Mouse (Mus musculus): ENCODE data around the gene Rab5if.
"Not testable (repeated sequence)": the region's sequence is repeated elsewhere in the genome, so short reads cannot be mapped to it uniquely, and the experiment has no call there.

Rab5if gene

DNA sequence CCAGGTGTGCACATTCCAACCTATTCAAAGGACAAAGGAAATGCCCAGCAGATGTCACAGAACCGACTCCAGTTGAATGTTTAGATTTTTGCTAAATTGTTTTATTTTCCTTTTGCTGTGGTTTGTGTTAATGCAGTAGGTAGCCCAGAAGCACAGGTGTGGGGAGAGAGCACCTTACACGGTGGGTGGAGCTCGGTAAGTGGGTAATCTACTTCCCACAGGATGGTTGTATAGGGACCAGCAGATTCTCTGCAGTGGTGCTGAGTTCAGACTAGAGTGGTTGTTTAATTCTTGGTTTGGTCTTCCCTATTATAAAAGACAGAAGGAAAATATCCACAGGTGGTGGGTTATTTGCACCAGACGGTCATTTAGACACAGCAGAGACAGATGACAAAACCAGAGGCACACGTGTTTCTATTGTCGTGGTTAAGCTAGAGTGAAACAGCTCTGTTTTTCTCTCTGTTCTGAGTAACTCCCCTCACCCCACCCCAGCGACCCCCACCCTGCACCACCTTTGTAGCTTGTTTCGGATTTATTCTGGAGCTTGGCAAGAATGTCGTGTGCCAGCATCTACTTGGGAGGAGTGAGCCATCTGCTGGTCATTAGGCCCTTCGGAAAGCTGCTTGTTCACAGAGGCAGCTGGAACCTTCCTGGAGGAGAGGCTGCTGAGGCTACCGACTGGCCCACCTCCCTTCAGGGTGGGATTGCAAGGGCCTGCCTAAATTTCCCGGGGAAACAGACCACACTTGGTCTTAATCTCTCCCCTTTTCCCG is 8.7 kb upstream of the Rab5if start:
- not testable (repeated sequence) for DNase-seq (ENCODE audit: low spot score in 2 of 2)

DNA sequence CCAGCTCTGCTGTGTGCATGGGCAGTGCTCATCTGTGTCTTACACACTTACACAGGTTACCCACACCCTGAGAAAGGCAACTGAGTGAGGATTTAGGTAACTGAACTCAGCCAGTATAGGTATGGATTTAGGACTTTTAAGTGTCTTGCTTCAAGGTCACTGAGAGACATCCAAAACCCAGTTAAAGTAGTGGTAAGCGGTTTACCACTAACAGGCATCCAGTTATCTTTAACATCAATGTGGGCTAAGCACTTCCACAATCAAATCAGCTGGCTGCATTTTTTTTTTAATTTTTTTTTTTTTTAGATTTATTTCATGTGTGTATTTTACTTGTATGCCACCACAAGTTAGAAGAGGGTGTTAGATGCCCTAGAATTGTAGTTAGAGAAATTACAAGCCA is 6.6 kb upstream of the Rab5if start:
- DNase-seq (ENCODE audit: low spot score in 2 of 2), result no peak

DNA sequence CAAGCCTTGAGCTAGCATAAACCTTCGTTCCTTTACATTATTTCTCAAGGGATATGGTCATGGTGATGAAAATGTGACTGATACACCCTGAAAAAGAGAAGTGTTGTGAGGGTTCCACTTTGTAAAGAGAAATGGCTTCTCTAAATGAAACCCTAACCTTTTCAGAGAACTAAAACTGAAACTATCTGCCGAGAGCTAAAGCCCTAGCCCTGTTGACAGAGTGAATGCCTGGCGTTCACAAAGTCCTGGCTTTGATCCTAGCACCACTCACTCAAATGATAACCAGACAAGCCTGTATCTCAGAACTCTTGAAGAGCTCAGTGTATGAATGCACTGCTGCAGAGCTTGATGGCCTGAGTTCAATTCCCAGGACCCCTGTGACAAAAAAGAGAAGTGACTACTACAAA is 5.5 kb upstream of the Rab5if start:
- DNase-seq (ENCODE audit: low spot score in 2 of 2), result peak; percentile 11 to 31

DNA sequence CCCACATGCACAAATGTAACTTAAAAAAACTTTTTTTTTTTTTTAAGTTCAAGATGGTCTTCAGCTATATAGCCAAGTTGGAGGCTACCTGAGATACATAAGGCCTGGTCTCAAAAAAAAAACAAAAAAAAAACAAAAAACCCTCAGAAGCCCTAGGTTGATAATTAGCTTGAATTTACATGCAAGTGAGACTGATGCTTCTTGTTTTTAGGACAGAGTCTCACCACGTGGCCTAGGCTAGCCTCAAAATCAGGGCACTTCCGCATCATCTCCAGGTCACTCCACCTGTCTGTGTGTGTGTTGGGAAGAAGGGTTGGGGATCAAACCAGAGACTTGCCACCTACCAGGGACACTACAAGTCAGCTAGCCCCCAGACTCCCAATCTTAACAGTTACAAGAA is 5.1 kb upstream of the Rab5if start, which contains the start of gene 4930518I15Rik:
TSS of gene 4930518I15Rik (minus strand) at position 112 of the 400 bp plus-strand sequence.
- DNase-seq (ENCODE audit: low spot score in 2 of 2), result no peak

DNA sequence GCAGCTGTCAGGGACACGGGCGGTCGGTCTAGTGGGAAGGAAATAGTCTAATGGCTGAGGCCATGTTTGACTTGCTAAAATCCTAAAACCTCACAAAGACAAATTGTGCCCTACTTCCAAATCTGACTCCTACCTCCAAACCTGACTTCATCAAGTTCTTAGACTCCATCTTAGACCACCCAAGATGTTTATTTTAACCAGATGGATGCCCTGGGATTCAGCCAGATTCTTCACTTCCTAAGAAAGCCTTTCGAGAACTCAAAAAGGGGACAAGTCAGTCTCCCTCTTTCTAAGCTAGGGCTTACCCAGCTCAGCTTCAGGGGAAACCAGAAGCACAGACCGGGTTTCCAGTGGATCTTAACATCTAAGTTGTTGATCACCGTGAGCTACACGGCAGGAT is 4.3 kb upstream of the Rab5if start:
- no peak for DNase-seq (ENCODE audit: low spot score in 2 of 2)

DNA sequence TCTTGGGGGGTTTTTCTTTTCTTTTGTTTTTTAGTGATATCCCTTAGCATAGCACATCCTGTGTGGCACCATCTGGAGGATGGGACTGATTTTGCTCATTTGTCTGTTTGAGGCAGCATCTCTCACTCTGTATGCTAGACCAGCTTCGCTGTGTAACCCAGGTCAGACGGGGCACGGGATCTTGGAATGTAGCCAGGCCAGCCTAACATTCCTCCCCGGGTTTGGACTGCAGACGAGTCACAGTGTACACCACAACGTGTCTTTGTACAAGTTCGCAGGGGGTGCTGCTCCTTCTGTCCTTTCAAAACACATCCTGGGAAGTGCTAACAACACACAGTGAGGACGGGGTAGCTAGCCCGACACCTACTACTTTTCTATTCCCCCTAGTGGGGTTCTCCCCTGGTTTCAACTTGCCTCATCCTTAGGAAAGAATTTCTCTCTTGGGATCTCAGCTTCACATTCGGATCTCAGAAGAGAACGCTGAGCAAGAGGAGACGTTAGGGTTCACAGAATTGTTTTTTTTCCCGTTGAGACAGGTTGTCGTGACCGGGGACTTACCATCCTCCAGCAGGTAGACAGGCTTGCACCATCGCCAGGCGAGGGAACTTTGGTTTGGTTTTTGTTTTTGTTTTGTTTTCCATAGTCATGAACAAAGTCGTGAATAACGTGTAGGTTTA is 749 bp upstream of the Rab5if start:
- peak in 1 of 2 experiments; percentile 23 for DNase-seq (ENCODE audit: low spot score in 2 of 2)

DNA sequence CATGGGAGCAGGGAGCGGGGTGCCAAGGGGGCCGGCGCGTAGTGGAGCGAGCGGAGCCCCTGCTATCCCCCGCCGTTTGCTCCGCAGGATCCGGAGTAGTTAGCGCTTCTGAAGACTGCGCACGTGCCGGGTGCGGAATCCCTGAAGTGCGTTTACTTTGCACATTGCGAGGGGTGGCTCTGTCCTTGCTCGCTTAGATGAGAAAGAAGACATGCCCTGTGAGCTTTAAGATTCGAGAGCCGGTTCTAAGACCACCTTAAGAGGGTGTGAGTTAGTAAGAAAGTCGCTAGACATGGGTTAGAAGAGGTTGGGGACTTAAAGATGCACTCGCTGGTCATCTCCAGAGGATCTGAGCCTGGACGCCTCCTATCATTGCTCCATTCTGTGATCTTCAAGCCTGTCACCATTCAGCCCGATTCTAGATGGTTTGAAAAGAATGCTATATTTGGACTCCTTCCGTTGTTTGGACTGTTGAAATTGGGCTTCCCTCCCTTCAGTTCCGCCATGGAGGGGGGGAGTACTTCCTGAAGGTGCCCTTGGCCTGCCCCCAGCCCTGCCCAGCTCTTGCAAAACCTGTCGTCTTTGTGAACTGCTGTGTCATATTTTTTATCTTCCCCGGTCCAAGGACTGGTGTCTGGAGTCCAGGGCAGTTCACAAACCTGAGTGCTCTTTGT is 696 bp downstream of the Rab5if start:
- DNase-seq (ENCODE audit: low spot score in 2 of 2), result peak; percentile 54 to 75

DNA sequence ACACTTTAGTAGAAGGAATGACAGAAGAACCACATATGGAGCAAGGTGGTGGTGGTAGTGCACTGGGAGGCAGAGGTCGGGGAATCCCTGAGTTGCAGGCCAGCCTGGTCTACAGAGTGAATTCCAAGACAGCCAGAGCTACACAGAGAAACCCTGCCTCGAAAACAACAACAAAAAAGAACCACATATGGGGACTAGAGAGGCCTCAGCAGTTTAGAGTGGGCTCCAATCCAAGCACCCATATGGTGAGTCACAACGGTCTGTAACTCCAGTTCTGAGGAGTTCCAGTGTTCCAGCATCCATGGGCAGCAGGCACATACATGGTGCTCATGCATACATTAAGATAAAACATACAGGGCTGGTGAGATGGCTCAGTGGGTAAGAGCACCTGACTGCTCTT is 1.6 kb downstream of the Rab5if start:
- DNase-seq (ENCODE audit: low spot score in 2 of 2), result no peak

DNA sequence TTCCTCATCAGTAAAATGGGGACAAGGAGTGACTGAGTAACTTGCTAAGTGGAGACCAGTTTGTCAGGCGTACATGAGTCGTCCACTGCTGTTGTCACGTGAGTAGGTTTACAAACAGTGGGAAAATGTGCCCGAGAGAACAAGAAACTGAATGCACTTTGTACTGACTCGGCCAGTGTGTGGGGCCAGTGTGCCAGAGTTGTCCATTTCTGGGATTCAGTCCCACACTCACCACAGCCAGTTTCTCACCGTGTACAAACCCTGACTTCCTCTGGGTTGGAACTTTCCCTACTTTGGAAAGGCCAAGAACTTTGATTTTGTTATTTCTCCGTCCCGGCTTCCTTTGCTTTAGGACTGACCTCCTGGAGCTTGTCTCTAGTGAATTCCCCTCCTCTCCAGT is 6.1 kb downstream of the Rab5if start:
- no peak for DNase-seq (ENCODE audit: low spot score in 2 of 2)

DNA sequence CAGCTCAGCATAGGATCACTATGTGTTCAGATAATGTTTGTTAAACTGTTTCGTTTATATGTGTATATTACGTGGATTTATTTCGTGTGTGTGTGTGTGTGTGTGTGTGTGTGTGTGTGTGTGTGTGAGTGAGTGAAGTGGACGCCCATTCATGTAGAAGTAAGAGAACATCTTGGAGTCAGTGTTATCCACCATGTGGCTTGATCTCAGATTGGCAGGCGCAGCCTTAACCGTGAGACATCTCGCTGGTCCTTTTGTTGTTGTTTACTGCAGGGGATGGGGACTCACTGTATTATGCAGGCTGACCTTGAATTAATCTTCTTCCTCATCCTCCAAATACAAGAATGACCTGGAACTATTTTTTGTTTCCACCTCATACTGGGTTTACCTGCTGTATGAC is 6.6 kb downstream of the Rab5if start:
- no peak for DNase-seq (ENCODE audit: low spot score in 2 of 2)

DNA sequence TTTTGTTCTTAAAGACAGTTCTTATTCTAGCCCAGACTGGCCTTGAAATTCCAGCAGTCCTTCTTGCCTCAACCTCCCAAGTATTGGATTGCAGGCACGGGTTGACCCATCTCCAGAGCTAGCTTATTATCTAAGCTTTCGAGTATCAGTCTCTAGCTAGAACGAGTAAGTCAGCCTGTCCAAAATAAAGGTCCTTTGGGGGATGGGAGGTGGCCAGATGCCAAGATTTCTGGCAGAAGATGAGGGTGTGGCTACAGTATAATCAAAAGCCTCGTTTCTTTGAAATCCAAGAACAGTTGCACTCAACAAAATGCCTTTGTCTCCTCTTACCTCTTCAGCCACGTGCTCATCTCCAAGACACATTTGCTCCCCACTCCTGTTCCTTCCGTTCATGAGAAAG is 7.6 kb downstream of the Rab5if start:
- no peak for DNase-seq (ENCODE audit: low spot score in 2 of 2)

DNA sequence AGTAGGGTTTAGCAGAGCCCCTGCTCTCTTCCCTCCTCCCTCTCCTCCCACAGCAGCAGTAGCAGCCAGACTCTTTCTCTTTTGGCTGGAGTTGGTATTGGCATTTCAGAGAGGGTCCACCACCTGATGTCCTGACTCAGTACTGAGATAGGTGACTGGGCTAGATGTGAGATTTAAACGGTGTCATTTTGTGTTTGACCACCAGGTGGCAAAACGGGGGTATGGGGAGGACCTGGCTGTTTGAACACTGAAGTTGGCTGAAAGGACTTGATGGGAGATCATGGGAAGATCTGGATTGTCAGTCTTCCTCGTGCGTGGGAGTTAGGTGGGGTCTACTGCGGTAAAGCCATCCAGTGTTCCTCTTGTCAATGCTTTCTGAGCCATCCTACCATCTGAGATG is 10.7 kb downstream of the Rab5if start:
- peak; percentile 18 to 47 for DNase-seq (ENCODE audit: low spot score in 2 of 2)

DNA sequence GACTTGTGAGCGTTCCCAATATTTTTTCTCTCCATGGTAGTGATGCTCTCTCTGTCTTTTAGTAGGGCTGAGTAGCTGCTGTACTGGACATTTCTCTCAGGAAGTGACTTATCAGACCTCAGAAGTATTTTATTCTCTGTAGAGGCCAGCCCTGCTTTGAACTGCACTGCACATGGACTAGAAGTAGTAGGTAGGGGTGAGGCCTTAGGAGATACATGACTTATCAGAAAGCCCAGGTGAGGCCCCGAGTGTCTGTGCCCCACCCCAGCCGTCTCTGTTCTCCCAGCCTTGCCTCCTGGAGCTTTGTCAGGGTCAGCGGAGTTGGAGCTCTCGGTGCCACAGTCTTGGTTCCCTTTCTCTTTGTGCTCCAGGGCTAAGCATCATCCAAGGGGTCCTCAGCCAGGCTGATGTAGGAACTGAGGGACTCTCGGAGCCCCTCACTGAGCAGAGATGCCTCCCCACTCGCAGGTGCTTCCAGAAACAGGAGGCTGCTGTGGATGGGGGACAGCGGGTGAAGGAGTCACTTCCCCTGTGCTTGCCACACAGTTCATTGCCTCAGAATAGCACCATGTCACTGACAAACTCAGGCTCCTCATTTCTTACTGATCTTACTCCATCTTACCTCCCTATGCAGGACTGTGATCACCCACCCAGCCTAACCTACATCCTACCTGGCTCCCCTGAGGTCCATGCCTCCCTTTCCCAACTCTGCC is 11.3 kb downstream of the Rab5if start:
- DNase-seq (ENCODE audit: low spot score in 2 of 2), result no peak

DNA sequence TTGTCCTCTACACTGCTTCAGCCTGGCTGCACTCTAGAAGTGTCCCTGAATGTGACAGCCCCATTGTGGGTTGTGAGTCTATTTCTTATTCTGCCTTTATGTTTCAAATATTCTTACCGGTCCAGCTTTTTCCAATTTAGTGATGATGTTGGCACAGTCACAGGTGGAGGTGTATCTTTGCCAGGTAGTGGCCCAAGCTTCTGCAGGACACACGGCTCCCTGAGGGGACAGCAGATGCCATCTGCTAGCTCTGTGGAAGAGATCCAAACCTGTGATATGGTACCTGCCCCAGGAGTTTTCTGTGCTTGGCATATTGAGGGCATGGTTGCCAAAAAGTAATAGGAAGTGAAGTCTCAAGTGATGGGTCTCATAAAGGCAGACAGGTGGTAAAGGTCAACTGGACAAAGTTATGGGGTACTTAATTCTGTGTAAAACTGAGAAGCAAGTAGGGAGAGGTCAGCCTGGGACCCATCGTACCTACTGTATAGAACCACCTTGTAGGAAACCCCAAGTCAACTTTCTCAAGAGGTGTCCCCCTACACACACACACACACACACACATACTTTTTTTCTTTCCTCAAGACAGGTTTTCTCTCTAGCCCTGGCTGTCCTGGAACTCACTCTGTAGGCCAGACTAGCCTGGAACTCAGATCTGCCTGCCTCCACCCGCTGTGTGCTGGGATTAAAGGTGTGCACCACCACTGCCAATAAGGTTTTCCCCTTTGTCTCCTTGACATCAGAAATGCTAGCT is 12.0 kb downstream of the Rab5if start:
- DNase-seq (ENCODE audit: low spot score in 2 of 2), result no peak

DNA sequence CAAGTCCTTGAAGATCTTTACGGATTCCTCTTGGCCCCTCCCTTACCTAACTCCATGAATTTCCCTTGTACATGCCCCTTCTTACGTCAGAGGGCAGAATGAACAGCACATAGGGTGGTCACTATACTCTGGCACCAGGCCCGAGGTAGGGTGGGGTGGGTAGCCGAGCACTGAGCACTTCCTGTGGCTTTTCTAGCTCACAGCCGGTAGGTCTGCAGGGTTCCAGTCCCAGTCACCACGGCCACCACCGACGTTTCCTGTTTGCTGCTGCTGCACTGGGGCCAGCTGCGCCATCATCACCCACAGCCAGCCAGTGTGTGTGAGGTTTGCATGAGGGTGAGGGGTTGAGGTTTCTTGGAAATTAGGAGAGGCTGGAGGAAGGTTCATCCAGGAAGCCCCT is 14.8 kb downstream of the Rab5if start:
- DNase-seq (ENCODE audit: low spot score in 2 of 2), result peak; percentile 63 to 69

DNA sequence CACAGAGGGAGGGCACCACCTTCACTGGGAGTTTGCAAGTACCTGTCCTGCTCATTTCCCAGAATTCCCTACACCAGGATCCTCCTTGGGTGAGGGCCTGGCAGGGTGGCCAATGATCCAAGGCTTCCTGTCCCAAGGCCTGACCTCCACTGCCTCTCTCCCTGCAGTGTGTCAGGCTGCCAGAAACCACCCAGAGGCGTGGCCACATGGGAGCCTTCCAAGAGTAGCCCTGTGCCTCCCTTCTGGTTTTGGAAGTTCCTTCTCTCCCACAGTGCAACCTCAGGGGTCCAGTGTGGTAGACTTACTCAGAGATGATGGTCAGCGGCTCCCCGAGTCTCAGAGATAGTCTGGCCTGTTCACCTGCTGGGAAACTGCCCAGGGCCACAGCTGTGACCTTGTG is 16.6 kb downstream of the Rab5if start:
- no peak for DNase-seq (ENCODE audit: low spot score in 2 of 2)

DNA sequence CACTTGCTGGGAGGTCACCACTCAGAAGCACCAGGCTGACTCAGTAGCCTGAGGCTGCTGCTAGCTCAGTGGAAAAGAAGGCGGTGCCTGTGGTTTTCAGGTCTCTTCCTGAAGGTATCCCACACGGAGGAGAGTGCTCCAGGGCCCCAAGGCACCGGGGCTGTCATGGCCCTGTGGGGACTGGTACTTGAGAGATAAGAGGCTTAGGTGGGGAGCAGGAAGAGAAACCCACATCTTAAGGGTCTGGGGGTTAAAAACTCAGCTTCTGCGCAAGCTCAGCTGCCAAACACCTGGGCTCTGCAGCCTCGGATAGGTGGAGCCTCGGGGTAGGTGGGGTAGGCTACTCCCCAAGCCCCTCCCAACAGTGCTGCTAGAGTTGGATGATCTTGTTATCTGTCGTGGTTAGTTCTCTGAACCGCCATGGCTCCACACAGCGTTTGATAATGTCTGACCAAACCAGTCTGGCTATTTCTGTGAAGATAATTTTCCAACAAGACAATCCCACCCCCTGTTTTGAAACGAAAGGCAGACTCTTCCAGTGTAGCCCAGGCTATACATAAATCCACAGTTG is 19.6 kb downstream of the Rab5if start:
- peak; percentile 52 to 59 for DNase-seq (ENCODE audit: low spot score in 2 of 2)

DNA sequence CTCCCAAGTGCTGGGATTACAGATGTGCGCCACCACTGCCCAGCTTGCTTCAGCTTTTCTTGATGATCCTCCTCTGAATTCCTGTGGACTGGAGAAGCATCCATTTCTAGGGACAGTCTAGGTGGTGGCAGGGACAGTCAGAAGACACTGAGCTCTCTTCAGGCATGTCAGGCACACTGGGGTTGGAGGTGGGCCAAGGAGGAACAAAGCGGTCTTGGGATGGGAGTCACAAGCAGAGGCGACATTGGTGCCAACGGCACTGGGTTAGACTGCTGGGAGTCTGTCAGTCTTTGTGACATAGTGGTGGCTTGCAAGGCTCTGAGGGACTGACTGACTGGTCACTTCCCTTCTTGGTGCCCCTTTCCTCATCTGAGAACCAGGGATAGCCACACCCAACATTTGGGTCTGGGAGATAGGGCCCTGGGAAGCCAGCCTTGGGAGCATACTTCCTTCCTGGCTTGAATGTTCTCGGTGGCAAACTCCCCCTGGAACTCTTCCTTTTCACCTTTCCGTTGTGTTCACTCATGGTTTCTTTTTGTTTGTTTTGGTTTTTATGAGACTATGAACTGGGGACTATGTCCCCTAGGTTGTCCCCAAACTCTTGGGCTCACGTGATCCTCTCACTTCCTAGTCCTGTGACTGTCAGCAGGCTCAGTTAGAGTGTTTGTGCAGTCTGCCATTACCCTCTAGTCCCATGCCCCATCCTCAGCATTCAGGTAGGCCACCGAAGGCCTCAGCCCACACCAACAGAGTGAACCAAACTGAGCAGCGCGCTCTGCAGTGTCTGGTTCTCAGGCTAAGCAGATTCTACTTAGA is 21.7 kb downstream of the Rab5if start:
- DNase-seq (ENCODE audit: low spot score in 2 of 2), result no peak

DNA sequence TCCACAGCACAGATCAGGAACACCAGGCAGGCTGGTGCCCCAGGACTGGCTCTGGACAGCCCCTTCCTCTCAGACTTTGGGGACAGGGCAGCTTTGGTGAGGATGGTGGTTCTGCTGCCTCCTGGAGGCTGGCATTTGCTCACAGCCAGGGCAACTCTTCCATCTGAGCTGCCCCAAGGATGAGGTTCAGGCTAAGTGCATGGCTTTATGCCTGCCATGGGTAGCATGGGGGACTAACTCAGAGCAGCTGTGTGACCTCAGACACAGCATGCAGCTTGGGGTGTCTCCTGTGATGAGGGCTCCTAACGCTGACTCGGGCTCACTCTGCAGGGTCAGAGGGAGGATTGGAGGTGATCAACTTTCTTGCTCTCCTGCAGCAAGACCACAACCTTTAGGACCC is 22.7 kb downstream of the Rab5if start:
- not testable (repeated sequence) for DNase-seq (ENCODE audit: low spot score in 2 of 2)

DNA sequence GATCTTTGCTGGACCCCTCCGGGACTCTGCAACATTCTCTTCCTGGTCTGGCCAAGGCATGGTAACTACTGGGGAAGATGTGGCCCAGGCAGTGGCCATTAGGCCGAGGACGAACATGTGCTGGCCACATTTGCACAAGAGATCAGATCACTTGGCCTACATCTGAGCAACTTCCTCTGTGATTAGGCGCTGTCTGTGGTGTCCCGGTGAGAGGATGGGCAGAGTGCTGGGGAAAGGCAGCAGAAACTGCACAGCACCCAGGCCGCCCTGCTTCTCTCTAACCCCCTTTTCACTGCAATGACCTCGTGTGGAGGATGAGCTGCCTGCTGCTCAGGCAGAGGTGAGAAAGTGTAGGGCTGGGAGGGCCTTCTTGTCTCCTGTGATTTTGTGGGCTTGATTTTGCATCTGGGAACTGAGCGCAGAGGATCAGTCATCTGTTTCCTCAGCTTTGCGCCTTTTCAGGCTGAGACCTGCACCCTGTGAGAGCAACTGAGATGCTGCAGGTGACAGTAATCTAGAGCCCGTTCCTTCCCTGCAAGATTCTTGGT is 23.2 kb downstream of the Rab5if start:
- DNase-seq (ENCODE audit: low spot score in 2 of 2), result peak in 1 of 2 experiments; percentile 15
